Mouse (Mus musculus) kidney, embryonic 14.5 days (tissue): ENCODE measurements around the gene Cdk15. TPM values are rescaled to one million over a fixed set of nuclear protein-coding genes. Genes with fewer than 3 reads are reported as not detected.

ENCODE experiments used
- ATAC-seq: fragments of 200-750 bp; cut with Nextera tagmentation; 2 replicates; pipeline ENCODE4 v1.8.0; 2017; ENCODE audit warnings: moderate number of reproducible peaks, mild to moderate bottlenecking, moderate TSS enrichment, moderate library complexity; ENCODE audit not compliant: low FRiP score, low TSS enrichment
- H3K27ac ChIP-seq: fragments of 300-500 bp; sonication (generic); 2 replicates; pipeline ENCODE4 v1.5.1; 2014; ENCODE audit warnings: low read depth, mild to moderate bottlenecking, low read length, moderate library complexity, mixed read lengths
- H3K27me3 ChIP-seq: fragments of 300-500 bp; sonication (generic); 2 replicates; pipeline ENCODE4 v1.6.1; 2014; ENCODE audit warnings: mild to moderate bottlenecking, low read length; ENCODE audit not compliant: control insufficient read depth, insufficient read depth
- H3K36me3 ChIP-seq: fragments of 300-500 bp; sonication (generic); 2 replicates; pipeline ENCODE4 v1.6.1; 2014; ENCODE audit warnings: low read length, mixed read lengths; ENCODE audit not compliant: control insufficient read depth, insufficient read depth
- H3K4me1 ChIP-seq: fragments of 300-500 bp; sonication (generic); 2 replicates; pipeline ENCODE4 v1.6.1; 2014; ENCODE audit warnings: low read length, mixed read lengths; ENCODE audit not compliant: control insufficient read depth, insufficient read depth
- H3K4me2 ChIP-seq: fragments of 300-500 bp; sonication (generic); replicated peaks from 2 replicates; pipeline ENCODE4 v1.6.1; 2014; ENCODE audit warnings: low read depth, mild to moderate bottlenecking, low read length
- H3K4me3 ChIP-seq: fragments of 300-500 bp; sonication (generic); 2 replicates; pipeline ENCODE4 v1.5.1; 2014; ENCODE audit warnings: mild to moderate bottlenecking, low read length
- H3K9ac ChIP-seq: fragments of 300-500 bp; sonication (generic); 2 replicates; pipeline ENCODE4 v1.6.1; 2014; ENCODE audit warnings: low read depth, mild to moderate bottlenecking, low read length, moderate library complexity
- H3K9me3 ChIP-seq: fragments of 300-500 bp; sonication (generic); 2 replicates; pipeline ENCODE4 v1.6.1; 2016; ENCODE audit warnings: low read length; ENCODE audit not compliant: control insufficient read depth
- WGBS: fragments of 180-500 bp; shearing (Covaris S2); extraction: QIAGEN DNeasy Blood & Tissue Kit; methylation state at CpG from one replicate; pipeline ENCODE4 v1.1.7; 2014; 5-methylcytosine and 5-hydroxymethylcytosine counted together
- polyA plus RNA-seq: library from polyadenylated mRNA; unstranded; fragments of >200 nt; fragmentation: Nextera tagmentation; extraction: Ambion mirVana; gene quantifications from 2 replicates; pipeline ENCODE4 v1.2.1, GENCODE M21; 2014

Gene Cdk15
- polyA plus RNA-seq, 1 experiment from 2014 or later: 0.53 TPM

DNA sequence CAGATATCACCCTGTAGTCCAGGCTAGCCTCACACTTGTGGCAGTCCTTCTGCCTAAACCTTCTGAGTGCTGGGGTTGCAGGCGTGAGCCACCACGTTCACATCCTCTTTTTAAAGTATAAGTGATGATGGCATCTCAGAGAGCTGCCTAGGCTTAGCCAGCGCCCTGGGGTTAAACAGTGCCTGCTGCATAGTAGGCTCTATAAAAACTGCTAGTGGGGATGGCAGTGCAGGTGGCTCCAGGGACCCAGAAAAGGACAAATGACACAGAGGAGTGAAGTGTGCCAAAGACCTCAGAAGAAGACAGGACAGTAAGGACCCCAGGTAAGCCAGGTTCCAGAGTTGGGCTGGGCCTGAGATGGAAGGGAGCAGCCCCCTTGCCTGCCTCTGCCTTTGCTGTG, 104.1 kb downstream of the Cdk15 start:
- Histone ChIP-seq H3K4me2 (no peak overlapping the region), H3K4me3 (no peak overlapping the region), H3K4me1 (0 out of 2 replicates have a peak, but pooled peaks cover 2% of the 10 kb centered on the region), H3K9me3 (no peaks in the 10 kb centered on the region), H3K27me3 (no peaks in the 10 kb centered on the region), H3K27ac (no peak overlapping the region), H3K9ac (no peak overlapping the region), H3K36me3 (no peaks in the 10 kb centered on the region)
- ATAC-seq: no peak
- WGBS: 77% methylated on average over 3 of the region's 3 CpGs

- Histone ChIP-seq H3K27me3 (no peaks in the 10 kb centered on the region), H3K4me1 (0 out of 2 replicates have a peak, but pooled peaks cover 3% of the 10 kb centered on the region), H3K9me3 (no peaks in the 10 kb centered on the region), H3K4me2 (no peak overlapping the region), H3K4me3 (no peak overlapping the region), H3K36me3 (no peaks in the 10 kb centered on the region), H3K9ac (no peak overlapping the region), H3K27ac (no peak overlapping the region)
- 64% methylated on average over 4 of the region's 4 CpGs for WGBS
- no peak for ATAC-seq
Measured at GRCm38 (mm10) chr1:59361460-59361859, 104.8 kb downstream of the Cdk15 start.

DNA sequence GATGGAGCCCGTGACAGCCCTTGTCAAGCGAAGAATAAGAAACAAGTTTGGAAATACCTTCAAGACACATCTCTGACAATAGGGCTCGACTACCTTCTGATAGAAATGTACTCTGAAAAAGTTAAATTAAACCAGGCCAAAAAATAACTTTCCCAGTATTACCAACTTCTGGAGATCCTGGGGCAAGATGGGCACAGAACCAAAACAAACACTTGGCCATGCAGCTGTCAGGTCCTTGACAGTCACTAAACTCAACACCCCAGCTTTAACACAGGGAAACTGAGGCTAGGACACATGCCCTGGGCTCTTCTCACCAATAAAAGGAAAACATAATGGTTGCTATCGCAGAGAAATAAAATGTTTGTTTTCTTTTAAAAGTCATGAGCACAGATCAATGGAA, 105.3 kb downstream of the Cdk15 start:
- no peak overlapping the region for H3K9ac ChIP-seq
- H3K27ac ChIP-seq: no peak overlapping the region
- no peak overlapping the region for H3K4me2 ChIP-seq
- no peaks in the 10 kb centered on the region for H3K36me3 ChIP-seq
- no peaks in the 10 kb centered on the region for H3K27me3 ChIP-seq
- WGBS: 72% methylated on average over 4 of the region's 4 CpGs
- no peaks in the 10 kb centered on the region for H3K9me3 ChIP-seq
- no peak overlapping the region for H3K4me3 ChIP-seq
- no peak for ATAC-seq
- H3K4me1 ChIP-seq: peaks cover 3% of the 10 kb centered on the region; the same call in 1 of the 2 replicates

GRCm38 (mm10) chr1:59364463-59365040, 107.8 kb downstream of the Cdk15 start:
- Histone ChIP-seq H3K4me1 (peaks cover 25% of the 10 kb centered on the region), H3K27me3 (no peaks in the 10 kb centered on the region), H3K36me3 (no peaks in the 10 kb centered on the region), H3K9me3 (no peaks in the 10 kb centered on the region), H3K27ac (no peak overlapping the region), H3K4me2 (no peak overlapping the region), H3K4me3 (no peak overlapping the region), H3K9ac (no peak overlapping the region)
- WGBS: 69% methylated on average over 9 of the region's 9 CpGs
- ATAC-seq: no peak

DNA sequence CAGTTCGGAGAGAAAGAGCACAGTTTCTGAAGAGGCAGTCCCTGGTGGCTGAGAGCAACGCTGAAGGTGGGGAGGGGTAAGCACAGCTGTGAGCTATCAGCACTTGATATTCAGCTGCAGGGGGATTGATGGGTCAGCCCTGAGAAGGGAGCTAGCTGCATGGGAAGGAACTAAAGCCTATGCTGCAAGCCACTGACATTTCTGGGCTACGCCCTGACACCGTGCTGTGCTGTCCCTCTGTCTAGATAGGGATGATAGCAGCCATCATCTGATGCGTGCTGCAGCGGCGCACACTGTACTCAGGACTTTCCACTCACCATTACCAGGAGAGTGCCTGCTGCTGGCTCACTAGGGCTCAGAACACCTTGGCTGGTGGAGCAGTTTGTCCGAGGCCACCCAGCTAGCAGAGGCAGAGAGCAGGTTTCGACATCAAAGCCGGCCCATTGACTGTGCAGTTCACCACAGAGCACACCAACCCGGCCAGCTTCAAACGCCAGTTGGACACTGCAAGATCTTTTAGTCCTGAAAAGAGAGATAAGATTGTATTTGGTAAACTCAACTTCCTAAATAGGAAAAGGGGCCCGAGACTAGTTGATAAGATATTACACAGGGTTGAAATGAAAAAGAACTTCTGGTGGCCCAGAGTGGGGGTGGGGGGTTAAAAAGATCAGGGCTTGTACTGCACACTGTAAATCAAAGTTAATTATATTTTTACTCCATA, 111.4 kb downstream of the Cdk15 start:
- WGBS: 10% methylated on average over 13 of the region's 13 CpGs
- Histone ChIP-seq H3K27me3 (no peaks in the 10 kb centered on the region), H3K9ac (peak overlapping the region; percentile 28; the same call in 1 of the 2 replicates), H3K4me3 (0 out of 2 replicates have a peak overlapping the region, but pooled peaks have one; percentile 9), H3K4me1 (peaks cover 25% of the 10 kb centered on the region), H3K9me3 (no peaks in the 10 kb centered on the region), H3K27ac (peak overlapping the region; percentile 77), H3K36me3 (no peaks in the 10 kb centered on the region), H3K4me2 (peak overlapping the region; percentile 31)
- peak; percentile 85 for ATAC-seq

- WGBS: 22% methylated on average over 10 of the region's 10 CpGs
- Histone ChIP-seq H3K4me3 (no peak overlapping the region), H3K9ac (no peak overlapping the region), H3K36me3 (no peaks in the 10 kb centered on the region), H3K4me2 (no peak overlapping the region), H3K4me1 (peaks cover 25% of the 10 kb centered on the region), H3K27ac (peak overlapping the region; percentile 83), H3K27me3 (no peaks in the 10 kb centered on the region), H3K9me3 (no peaks in the 10 kb centered on the region)
- peak; percentile 78 for ATAC-seq
Measured at GRCm38 (mm10) chr1:59368649-59369319, 112.1 kb downstream of the Cdk15 start.

DNA sequence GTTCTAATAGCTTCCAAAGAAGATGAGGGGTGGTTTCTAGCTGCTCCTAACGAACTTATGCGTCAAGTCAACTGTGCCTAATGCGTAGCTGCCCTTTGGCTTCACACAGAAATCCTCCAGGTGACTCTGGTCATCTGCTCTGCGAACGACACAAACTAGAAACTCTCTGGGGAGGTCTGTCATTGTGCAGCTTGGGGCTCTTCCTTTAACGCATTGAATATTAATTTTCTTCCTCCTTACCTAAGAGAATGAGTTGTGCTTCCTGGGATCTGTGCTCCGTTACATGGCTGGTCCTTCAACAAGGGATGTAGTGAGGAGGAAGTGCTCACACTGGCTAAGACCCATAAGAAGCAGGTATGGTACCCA, 112.6 kb downstream of the Cdk15 start:
- Histone ChIP-seq H3K4me3 (no peak overlapping the region), H3K27ac (peak overlapping the region; percentile 83), H3K36me3 (no peaks in the 10 kb centered on the region), H3K9ac (no peak overlapping the region), H3K4me1 (peaks cover 25% of the 10 kb centered on the region), H3K4me2 (no peak overlapping the region), H3K27me3 (no peaks in the 10 kb centered on the region), H3K9me3 (no peaks in the 10 kb centered on the region)
- no peak for ATAC-seq
- 52% methylated on average over 7 of the region's 7 CpGs for WGBS

GRCm38 (mm10) chr1:59370355-59370950, 113.7 kb downstream of the Cdk15 start:
- H3K4me1 ChIP-seq: peaks cover 25% of the 10 kb centered on the region
- H3K9ac ChIP-seq: no peak overlapping the region
- ATAC-seq: no peak
- no peaks in the 10 kb centered on the region for H3K27me3 ChIP-seq
- H3K36me3 ChIP-seq: no peaks in the 10 kb centered on the region
- no peak overlapping the region for H3K27ac ChIP-seq
- no peak overlapping the region for H3K4me2 ChIP-seq
- no peak overlapping the region for H3K4me3 ChIP-seq
- H3K9me3 ChIP-seq: no peaks in the 10 kb centered on the region
